Mouse (Mus musculus) bone marrow macrophage, adult 2 months (primary cell): ENCODE results near the gene Irf2bp1.

Source experiments
- CTCF ChIP-seq: IDR thresholded peaks from 2 replicates; pipeline ENCODE4 v1.5.1; 2012; ENCODE audit warnings: low read depth, mild to moderate bottlenecking, low read length, moderate library complexity
- POLR2A ChIP-seq: IDR thresholded peaks from 2 replicates; pipeline ENCODE4 v1.6.1; 2012; ENCODE audit warnings: mild to moderate bottlenecking, low read depth, low read length, borderline replicate concordance

DNA sequence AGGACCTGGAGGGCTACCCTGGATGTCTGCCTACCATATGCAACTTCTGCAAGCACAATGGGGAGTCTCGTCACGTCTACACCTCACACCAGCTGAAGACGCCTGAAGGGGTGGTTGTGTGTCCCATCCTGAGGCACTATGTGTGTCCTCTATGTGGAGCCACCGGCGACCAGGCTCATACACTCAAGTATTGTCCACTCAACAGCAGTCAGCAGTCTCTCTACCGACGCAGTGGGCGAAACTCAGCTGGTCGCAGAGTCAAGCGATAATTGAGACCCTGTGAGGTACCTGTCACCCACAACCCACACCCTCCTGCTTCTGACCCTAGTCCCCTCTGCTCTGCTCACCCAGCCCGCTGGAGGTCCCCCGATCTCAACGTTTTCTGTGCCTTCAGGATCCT is 16.1 kb upstream of the Irf2bp1 start:
- no peak for TF ChIP-seq CTCF
- no peak for TF ChIP-seq POLR2A
